Mouse (Mus musculus): ENCODE measurements around the gene 4930404N11Rik.

4930404N11Rik gene

DNA sequence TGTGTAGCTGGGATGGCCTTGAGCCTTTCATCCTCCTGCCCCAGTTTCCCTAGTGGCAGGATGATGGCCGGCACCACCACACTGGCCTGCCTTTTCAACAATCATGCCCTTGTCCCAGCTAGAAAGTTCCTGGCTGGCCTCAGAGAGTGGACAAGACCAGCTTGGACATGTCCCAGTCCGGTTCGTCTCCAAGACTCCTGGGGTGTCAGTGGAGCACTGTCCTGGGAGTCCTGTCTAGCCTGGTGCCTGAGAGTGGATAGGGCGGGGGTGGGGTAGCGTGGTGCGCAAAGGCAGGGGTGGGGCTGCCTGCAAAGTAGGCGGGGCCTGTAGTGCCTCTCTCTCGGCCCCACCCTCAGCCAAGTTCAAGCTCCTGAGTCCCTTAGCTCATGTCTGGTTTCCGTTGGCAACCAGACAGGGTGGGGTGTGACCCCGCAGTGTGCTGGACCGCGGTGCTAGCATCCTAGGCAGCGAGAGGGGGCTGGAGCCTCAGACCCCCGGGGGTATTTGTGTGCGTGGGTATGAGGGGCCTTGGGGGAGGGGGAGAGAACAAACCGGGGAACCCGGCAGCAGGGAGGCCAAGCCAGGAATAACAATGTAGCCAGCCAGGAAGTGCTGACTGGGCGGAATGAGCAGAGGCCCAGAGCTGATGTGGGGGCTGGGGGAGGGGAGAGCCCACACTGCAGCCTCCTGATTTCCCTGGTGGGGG is 36.1 kb upstream of the 4930404N11Rik start:
- peak; percentile 73 for DNase-seq (ENCODE audit: low read depth, low spot score)

DNA sequence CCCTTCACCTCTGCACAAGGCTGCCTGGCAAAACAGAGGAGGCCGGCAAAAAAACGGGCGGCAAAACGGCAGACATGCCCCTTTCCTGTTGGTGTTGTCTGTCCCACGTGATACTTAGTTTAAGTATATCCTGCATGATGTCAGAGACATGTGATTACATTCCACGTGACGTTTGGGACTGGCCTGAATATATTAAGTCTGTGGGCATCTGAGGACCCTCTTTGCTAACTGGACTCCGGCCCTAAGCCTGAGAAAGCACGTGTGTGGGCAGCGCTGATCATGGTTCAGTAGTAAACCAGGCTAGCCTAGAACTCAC is 35.5 kb upstream of the 4930404N11Rik start:
- DNase-seq (ENCODE audit: low read depth, low spot score), result peak; percentile 55

DNA sequence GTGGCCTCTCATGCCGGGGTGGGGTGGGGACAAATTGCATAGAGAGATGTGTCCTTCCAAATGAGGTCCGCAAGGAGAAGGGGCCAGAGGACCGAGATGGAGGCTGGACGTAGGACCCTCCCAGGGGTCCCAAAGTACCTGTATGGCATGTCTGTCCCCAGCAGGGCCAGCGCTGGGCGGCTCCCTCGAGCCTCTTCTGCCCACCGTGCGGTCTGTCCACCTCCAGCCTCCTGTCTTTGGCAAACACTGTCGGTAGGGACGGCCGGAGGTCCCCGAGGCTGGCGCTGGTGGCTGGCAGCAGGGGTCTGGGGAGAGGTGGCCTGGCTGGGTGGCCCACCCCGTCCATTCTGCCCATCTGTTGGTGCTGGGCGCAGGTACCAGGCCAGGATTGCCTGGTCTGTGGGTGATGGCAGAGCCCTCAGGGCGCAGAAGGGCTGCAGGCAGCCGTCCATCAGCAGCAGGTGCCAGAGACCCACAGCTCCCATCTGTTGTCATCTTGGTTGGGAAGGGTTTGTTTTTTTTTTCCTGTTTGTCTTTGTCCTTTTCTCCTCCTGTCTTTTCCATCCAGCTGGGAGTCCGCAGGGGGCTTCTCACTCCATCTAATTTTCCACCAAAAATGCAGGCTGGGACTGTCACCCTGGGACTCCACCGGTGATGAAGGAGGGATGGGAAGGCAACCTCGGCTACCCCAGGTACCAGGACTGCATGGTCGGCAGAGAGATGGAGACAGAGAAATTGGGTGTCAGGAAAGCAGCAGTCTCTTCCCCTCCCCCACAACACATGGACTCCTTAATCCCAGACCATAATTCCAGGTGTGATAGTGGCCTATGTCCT is 35.0 kb upstream of the 4930404N11Rik start:
- DNase-seq (ENCODE audit: low read depth, low spot score), result peak; percentile 94

DNA sequence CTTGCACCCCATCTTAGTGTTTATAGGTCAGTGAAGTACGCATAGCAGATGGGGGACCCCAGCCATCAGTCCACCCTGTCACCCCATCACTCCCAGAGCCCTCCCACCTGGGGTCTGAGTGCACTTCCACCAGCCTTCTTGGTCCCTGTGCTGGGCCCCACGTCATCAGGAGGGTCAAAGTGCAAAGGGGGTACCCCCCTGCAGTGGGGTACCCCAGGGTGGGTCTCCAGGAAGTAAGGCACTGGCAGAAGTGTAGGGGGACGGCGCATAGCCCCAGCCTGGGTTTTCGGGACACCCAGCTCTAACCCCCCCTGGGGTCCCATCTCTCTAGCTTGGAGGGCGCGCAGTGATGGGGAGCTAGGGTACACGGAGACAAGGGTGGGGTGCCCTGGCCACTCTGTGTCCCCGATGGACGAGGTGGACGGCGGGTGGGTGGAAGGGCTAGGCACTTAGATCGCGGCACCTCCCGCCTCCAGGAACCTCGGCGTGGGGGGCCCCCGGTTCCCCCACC is 34.2 kb upstream of the 4930404N11Rik start:
- no peak for DNase-seq (ENCODE audit: low read depth, low spot score)

DNA sequence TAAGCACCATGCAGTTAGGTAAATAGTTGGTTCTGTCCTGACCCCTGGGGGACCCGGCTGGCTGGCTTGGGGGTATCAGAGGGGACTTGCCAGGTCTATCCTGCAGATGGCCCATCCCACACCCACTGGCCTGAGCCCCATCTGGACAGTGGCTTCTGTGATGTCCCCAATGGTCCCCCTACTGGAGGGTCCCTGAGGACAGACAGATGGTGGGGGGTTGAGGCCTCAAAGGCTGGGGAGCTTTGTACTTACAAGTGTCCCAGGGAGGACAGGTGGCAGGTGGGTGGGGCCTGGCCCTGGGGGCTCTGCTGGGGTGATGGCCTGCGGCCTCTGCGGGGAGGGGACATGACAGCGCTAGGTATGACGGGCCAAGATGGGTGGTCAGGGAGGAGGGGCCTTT is 33.7 kb upstream of the 4930404N11Rik start:
- DNase-seq (ENCODE audit: low read depth, low spot score), result no peak

DNA sequence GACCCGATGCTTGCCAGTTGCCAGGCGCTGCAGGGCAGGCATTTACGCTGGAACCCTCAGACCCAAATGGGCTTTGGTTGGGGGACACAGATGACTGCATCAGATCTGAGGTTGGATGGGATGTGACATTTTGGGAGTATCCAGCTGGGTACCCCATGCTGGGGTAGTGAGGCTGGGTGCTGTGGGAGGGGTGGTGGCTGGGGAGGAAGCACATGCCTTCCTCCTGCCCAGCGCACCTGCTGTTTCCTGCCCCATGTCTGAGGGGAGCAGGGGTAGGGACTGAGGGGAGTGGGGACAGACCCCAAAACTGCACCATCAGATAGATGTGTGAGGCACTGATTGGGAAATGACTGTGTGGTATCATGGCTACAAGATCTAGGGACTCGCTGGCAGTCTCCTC is 31.1 kb upstream of the 4930404N11Rik start:
- DNase-seq (ENCODE audit: low read depth, low spot score), result no peak

DNA sequence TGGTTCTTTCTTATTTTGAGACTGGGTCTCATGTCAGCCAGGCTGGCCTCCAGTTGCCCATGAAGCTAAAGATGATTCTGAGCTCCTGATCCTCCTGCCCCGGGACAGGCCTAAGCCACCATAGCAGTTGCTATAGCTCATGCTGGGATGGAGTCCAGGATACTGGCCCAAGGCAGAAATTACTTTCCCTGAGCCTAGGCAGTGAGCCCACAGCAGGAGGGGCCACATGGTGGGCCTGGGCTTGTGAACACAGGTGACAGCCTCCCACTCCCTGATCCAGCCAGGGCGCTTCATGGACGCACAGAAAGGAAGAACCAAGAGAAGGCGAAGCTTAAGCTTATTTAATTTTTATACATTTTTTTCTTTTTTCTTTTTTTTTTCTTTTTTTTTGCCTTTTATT is 30.2 kb upstream of the 4930404N11Rik start:
- no peak for DNase-seq (ENCODE audit: low read depth, low spot score)

DNA sequence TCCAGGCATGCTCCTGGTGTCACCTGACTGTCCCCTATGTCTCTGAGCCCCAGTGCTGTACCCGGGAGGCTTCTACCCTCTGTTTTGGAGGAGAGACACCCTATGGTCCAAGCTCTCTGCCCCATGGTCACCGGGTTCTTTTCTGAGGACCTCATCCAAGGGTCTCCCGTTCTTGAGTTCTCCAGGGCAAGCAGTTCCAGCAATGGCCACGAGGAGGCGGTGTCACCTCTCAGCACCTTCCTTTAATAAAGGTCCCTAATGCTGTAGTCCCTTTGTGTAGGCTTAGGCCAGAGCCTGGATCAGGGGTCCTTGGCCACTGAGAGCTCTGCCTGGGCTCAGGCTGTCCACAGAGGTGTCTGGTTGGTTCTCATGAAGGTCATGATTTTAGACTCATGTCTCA is 29.5 kb upstream of the 4930404N11Rik start:
- DNase-seq (ENCODE audit: low read depth, low spot score), result peak; percentile 71

DNA sequence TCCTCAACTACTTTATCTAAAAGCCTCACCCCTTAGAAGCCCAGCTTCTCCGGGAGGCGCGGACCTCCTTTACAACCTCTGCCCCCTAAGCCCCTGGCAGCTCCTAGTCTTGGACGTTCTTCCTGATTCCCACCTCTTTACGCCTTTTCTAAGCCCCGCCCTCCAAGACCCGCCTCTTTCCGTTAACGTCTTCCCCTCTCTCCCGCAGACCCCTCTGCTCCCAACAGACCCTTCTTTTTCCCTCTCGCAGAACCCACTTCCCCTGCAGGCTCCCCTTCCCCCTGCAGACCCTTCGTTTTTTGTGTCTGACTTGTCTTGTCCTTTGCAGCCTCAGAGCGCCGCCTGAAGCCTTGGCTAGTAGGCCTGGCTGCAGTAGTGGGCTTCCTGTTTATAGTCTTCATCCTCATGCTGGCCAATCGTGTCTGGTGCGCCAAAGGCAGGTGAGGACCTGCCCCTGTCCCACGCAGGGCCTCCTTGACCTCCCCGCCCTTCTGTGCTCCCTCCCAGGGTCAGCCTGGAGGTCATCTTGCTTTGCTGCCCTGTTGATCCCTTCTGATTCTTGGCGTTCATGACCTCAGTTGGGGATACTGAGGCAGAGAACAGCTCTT is 27.9 kb upstream of the 4930404N11Rik start:
- no peak for DNase-seq (ENCODE audit: low read depth, low spot score)

DNA sequence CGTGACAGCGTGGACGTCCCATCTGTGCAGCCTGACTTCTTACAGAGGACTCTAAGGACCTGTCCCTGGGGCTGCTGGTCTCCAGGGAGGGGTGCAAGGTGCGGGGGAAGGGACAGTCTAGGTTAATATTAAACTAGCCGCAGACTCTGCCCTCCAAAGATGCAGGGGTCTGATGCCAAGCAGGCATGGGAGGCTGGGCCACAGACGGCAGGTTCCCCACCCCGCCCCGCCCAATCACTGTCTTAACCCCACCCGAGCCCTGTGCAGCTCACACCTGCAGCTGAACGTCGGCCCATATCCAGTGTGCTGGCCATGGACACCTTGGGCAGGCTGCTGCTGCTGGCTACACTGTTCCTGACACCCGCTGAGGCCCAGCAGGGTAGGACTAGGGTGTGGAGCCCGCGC is 27.2 kb upstream of the 4930404N11Rik start, which contains the start of gene Smim24:
Smim24 (plus strand) TSS at position 271 of the 405 bp plus-strand sequence.
- no peak for DNase-seq (ENCODE audit: low read depth, low spot score)

DNA sequence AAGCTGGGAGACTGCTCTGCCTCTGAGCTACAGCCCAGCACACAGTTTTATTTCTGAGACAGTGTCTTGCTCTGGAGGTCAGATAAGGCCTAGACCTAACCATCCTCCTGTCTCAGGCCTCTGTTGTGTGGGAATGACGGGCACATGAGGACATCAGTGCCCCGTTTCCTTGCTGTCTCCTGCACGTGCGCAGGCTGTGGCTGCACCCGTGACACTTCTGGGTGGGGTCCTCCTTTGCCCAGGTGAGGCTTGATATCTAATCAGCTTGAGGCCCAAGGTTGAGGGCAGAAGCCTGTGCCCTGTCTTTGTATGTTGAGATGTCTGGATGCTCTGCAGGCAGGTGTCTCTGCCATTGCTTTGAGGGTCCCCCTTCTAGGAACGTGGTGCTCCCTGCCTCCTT is 26.7 kb upstream of the 4930404N11Rik start:
- DNase-seq (ENCODE audit: low read depth, low spot score), result no peak

DNA sequence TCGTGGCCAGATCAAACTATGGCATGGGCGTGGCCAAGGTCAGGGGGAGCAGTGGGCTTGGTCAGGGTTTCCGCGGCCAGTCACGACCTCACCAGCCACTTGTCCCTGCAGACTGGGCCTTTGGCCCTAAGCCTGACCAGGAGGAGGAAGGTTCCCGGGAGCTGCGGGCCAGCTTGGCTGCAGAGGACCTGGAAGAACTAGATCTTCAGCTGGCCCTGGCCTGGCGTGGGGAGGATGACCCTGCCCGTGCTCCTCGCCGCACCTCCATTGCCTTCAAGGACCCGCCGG is 25.0 kb upstream of the 4930404N11Rik start:
- no peak for DNase-seq (ENCODE audit: low read depth, low spot score)

DNA sequence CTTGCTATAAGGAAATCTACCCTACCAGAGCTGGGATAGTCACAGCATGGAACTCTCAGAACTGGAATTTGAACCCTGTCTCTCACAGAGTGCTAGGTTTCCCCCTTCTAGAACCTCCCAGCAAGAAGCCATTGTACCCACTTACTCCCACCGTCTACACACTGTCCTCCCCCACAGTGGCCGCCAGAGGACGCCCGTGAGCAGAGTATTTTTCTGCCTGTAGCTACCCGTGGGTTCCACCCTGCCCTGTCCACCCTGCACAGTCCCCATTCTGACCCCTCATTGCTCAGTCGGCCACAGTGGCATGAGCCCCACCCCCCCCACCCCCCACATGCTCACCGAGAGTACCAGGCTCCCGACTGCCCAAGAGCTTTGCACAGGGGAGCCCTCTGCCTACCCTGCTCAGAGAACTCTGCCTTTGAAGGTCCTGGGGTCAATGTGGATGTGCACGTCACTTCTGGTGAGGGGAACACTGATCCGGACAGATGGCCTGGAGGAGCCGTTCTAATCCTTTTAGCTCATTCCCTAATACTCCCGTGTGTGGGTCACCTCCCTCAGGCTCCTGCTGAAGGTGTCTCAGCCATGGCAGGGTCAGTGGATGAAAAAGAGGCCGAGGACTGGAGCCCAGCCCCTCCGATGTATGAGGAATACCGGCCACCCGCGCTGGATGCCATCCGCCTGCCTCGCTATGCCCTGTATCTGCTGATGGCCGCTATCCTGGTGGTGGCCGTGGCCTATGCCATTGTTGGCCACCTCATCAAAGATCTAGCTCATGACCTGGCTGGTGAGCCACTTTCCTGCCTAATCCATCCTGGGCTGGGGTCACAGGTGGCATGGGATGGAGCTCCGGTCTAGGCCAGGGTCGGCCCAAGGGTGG is 24.4 kb upstream of the 4930404N11Rik start:
- peak; percentile 65 for DNase-seq (ENCODE audit: low read depth, low spot score)

DNA sequence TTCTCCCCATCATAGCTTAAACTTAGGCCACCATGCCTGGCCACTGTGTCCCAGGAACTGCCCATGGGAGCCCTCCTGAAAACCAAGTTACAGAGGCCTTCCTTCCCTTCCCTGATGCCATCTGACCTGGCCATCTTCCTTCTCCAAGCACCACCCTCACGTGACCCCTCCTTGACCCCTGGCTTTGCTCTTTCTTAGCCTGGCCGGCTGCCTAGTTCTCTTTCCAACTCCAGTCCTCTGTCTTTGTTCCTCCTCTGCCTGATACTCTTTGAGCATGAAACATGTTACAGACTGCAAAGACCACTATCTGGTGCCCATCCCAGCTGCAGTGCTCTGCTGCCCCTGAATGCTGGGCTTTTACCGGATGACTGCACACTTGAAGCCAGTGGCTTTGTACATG is 23.8 kb upstream of the 4930404N11Rik start:
- DNase-seq (ENCODE audit: low read depth, low spot score), result no peak

DNA sequence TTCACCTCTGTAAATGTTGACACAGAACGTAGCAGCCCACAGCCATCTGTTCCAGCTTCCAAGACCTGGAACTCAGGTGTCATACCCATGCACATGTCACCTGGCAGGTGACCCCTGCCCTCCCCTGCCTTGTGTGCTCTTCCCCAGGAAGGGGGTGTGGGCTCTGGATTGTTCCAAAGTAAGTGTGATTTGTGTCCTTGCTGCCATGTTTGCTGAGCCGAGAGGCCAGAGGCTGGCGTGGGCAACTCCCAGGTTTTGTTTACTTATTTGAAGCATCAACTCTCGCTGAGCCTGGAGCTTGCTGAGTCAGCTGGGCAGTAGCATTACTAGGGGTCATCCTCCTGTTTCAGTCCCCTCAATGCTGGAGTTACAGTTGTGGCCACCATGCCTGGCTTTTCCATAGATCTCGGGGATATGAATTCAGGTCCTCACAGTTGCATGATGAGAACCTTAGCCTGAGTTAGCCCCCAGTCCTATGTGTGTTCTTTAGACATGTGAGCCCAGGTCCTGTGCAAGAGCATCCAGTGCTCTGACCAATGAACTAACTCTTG is 23.0 kb upstream of the 4930404N11Rik start, which contains the start of gene Gm48552:
Gm48552 (plus strand) TSS at position 501 of the 551 bp plus-strand sequence.
- DNase-seq (ENCODE audit: low read depth, low spot score), result no peak

DNA sequence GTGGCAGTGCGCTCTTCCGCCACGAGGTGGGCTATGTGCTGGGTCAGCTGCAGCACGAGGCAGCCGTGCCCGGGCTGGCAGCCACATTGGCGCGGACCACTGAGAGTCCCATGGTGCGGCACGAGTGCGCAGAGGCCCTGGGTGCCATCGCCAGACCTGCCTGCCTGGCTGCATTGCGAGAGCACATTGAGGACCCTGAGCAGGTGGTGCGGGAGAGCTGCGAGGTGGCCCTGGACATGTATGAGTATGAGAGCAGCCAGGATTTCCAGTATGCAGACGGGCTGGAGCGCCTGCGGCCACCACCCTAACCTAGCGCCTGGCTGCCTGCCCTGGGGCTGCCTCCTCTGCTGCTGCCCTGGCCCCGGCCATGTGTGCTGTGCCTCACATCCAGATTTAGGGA is 22.1 kb upstream of the 4930404N11Rik start:
- DNase-seq (ENCODE audit: low read depth, low spot score), result no peak

DNA sequence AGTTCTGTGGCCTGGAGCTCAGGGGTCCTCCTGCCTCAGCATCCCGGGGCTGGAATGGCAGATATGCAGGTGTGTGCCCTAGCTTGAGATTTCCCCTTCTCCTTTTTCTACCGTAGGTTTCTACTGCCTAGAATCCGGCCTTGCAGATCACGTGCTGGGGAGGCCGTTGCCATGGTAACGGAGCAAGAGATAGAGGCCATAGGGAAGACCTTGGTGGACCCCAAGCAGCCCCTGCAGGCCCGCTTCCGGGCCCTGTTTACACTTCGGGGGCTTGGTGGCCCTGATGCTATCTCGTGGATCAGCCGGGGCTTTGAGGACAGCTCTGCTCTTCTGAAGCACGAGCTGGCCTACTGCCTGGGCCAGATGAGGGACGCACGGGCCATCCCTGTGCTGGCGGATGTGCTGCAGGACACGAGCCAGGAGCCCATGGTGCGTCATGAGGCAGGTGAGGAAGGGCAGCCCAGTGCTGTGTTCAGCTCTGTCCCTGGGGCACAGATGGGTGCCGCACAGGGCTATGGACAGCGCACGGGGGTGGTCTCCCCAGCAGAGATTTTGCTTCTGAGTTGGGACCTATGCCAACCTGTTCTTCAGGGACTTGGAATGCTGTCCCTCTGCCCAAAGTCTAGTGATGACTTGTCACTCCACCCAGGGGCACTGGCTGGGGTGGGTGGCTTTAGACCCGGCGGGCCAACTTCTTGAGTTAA is 20.1 kb upstream of the 4930404N11Rik start:
- DNase-seq (ENCODE audit: low read depth, low spot score), result no peak

DNA sequence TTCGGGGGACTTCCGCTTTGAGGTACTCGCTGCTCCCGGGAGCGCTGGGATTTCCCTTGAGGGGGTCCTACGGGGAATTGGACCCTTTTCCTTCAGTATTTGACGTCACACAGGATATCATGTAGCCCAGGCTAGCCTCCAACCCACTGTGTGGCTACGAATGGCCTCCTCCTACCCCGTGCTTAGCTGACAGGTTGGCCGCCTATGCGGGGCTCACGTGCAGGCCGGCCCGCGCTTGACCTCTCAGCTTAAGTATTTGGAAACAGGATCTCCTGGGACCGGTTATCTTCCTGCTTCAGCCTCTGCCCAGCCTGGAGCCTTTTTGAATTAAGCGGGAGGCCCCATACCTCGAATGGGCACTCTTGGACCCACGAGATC is 19.0 kb upstream of the 4930404N11Rik start:
- no peak for DNase-seq (ENCODE audit: low read depth, low spot score)

DNA sequence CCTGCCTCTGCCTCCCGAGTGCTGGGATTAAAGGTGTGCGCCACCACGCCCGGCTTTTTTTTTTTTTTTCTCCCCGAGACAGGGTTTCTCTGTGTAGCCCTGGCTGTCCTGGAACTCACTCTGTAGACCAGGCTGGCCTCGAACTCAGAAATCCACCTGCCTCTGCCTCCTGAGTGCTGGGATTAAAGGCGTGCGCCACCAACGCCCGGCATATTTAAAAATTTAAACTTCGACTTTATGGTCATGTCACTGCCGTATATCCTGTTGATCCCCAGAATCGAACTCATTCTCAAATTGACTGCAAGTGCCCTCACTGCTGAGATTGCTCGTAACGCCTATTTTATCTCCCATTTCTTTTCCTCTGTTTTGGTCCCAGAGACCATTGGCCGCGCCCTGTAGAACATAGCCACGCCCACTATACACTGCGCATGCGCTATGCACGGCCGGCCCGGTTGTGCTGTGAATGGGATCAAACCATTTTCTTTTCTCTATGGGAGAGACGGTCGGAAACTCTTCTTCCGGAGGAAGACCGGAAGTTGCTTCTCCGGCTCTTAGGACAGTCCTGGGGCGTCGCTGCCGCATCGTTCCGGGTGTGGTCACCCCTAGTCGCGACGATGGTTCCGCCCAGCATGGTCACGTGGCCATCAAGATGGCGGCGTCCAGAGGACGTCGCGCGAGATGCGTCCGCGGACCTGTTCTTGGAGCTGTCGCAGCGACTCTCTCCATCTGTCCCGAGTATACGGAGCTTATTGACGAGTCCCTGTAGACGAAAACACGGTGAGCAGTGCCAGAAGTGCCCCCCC is 18.4 kb upstream of the 4930404N11Rik start, which contains the start of the genes Dohh and Gm48551:
Dohh (plus strand) TSS at position 627 of the 803 bp plus-strand sequence.
Gm48551 (plus strand) TSS at position 665 of the 803 bp plus-strand sequence.
- DNase-seq (ENCODE audit: low read depth, low spot score), result peak; percentile 100

DNA sequence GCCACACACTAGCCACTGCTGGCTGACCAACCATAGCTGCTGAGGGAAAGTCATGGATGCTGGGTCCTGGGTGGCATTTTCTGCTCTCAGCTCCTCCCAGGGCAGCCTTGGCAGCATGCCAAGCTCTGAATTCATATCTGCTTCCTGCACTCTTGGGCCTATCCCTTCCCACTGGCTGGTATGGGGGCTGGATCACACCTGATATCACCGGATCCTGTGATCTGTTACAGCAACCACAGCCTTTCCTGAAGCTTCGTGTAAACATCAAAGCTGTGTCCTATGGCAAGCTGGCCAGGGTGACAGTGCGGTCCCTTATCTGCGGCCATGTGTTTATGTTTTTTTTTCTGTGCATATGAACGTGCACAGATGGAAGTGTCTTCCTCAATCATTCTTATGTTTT is 16.4 kb upstream of the 4930404N11Rik start:
- no peak for DNase-seq (ENCODE audit: low read depth, low spot score)

All from brain, adult 2 months (tissue).